Mouse (Mus musculus) ZHBTc4 (cell line): ENCODE measurements around the gene Csnk1d.

Experiments used
- DNase-seq: peaks from one replicate; pipeline ENCODE4 v3.0.0-alpha.2; 2011; ENCODE audit warnings: low read depth, low spot score

The Csnk1d gene

DNA sequence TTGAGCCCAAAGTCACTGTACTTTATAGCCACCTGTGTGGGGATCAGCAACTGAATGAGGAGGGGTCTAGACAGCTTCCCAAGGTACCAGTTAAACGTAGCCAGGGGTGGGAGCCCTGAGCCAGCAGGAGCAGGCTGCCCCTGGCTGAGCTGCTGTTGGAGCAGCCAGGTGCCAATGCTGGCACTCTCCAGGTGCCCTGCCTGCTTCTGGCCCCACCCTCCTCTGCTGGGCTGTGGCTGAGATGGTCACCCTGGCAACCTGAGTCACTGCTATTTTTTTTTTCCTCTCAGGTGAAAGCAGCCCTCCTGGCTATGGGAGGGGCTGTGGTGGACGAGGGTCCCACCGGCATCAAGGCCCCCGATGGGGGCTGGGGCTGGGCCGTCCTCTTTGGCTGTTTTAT lies 36.2 kb downstream of the Csnk1d start:
- DNase-seq: no peak

DNA sequence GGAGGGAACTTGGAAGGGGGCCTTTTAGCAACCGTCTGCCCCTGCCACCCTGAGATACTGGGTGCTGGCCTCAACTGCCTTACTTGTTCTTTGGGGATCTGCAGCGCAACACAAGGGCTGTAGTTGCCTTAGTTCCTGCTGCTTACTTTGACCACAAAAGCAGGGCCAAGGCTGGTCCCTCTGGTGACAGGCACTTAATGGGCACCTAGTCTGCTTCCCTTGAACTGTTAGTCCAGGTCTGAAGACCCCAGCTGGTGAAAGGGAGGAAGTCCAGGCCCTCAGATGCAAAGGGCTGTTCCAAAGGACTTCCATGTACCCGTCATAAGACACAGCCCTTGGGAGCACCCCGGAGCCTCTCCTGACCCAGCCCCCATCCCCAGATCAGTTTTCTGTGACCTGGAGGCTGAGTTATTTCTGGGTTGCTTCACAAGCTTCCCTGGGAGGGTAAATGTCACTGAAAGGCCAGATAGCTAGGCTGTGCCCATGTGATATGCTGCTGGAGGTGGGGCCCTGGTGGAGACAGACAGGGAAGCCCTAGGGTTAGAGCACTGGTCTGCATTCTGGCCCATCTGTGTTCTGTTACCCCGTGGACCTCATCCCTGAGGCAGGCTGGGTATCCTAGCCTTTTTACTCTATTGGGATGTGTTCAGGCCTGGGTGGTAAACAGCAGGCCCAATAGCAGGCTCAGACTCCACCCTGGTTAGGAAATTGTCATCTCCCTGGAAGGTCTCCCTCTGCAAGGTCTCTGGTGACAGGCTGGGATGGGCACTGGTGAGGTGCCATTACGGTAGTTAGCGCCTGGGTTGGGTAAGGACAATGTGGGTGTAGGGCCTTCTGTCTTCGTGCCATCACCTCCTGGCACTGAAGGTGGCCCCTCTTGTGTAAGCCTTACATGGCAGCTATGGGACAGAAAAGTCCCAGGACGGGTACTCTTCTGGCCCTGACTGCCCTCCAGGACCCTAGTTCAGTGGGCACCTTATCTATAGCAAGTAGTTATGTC lies 39.1 kb downstream of the Csnk1d start:
- DNase-seq: no peak

DNA sequence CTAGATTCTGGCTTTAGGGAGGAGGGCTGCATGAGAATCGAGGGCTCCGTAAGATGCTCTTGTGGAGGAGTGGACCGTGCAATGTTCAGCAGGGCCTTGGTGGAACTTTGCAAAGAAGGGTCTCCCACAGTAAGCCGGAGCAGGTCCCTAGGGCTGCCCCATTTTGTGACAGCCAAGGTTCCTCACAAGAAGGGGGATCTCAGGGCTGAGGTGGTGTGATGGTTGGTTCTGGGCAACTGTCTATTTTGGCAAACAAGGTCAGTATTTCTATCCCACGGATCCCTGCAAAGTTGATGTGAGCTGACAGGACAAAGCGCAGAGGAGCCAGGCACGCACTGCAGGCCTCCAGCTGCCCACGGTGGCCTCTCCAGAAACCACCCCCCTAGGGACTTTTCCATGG lies 39.9 kb downstream of the Csnk1d start:
- no peak for DNase-seq

DNA sequence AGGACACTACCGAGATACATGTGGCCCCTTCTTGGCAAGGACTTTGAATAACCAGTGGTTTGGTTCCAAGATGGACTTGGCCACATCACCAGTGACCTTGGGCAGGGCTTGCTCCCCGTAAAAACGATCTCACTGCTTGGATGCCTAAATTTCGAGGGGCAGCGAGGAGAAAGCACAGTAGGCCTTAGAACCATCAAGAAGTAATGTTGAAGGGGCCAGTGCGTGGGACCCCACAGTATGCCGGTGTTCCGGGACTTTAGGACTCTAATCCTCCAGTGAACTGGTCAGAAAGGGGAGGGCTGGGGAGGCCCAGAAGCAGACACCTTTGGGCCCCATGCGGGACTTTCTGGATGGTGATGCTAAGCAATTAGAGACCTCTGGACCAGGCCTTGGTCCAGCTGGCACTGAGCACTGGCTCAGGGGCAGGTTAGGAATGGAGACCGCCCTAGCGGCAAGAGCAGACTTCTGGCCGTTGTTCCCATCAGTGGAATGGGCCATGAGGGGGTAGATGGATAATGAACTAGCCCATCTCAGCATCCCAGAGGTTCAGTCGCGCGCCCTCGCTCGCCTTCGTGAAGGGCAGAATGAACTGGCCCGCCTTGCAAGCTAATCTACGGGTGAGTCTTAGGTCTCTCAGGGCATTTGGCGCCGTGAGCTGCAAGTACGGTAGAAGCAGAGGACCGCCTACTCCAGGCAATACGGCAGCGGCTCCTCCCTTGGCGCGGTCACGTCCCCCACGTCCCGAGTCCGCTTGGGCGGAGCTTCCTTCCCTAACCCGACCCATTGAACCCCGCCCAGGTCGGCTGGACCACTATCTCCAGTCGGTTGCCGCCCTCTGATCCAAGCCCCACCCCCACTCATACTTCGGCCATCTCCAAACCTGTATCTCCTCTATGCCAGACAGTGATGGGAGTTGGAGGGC lies 40.6 kb downstream of the Csnk1d start:
- DNase-seq: peak; percentile 98

DNA sequence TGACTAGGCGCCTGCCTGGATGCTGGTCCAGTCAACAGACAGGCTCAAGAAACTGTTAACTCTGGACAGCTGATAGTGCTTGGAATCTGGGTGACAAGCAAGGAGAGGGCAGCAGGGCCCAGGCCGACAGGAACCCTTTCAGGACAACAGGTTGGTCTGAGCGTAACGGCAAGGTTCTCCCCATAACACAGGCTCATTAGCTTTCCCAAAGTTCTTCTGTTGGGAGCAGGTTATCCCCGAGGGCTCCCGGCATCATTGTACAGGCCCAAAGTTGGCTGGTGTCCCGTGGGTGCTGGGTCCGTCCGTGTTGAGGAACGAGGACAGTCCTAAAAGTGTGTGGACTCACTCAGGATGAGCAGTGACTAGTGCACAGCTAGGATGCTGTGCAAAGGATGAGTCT lies 41.3 kb downstream of the Csnk1d start:
- DNase-seq: no peak

DNA sequence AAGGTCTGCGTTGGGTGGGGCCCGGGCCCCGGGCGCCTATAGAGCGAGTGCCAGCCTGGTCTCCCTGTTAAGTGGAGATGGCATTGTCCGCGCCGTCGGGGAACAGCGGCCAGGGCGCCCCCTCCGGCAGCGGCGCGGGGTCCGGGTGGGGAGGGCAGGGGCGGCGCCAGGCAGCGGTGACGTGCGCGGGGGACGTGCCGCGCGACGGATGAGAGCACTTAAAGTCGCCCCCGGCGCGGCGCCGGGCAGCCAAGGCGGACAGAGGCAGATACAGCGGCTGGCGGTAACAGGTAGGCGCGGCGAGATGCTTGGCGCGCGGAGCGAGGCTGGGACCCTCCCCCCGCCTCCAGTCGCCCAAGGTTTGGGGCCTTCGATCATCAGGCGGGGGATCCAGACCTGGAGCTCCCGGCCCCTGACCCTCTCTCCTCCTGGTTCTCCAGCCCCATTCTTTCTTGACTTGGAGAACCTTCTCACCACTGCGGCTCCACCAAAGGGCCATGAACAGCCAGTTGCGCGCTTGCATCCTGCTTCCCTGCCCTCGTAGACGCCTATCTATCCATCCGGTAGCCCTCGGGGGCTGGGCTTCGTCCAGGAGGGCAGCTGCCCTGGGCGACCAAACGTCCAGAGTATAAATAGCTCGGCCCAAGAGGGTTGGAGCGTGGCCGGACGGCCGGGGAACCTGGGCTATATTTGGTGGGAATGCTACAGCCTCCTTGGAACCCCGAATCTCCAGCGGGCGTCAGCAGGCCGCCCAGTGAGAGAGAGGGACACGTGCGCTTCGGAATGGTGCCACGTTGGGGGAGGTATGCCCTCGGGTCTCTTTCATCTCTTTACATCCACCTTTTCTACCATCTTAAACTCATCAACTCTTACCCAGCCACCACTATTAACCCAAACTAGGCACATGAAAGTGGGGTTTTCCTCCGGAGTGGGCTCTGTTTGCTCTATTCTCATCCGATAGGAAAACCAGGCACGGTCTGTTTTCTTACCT lies 42.0 kb downstream of the Csnk1d start:
- peak; percentile 75 for DNase-seq

DNA sequence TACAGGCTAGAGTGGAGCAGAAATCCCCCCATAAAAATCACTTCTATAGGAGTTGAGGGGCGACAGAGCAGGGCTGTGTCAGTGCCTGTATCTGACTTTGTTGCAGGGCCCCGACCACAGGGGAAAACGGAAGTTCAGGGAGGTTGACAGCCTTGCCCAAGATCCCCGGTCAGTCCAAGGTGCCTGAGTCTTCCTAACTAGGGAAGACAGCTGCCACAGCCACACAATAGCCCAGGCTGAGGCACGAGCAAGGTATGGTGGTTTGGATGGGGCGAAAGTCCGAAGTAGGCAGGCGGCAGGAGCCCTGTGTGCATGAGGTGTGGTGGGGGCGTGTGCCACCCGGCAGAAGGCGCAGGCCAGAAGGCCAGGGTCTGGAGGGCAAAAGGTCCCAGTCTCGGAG lies 42.8 kb downstream of the Csnk1d start, which contains the start of gene Slc16a3:
Slc16a3 (plus strand) TSS at position 153 of the 400 bp plus-strand sequence.
- no peak for DNase-seq

DNA sequence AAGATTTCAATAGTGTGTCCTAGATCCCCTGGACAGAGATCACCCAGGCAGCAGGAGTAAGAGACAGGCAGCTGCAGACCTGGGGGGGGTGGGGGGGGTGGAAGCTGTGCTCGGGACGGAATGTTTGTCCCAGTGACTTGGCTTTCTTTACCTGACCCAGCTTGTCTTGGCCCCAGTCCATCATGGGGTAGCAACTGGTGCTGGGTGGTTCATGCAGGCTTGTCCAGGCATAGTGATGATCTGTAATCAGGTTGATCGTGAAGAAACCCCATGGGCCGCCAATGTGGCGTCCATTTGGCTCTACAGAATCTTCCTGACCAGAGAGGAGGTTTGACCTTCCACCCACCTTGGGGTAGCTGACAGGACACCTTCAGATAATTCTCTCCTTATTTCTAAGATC lies 45.2 kb downstream of the Csnk1d start:
- no peak for DNase-seq

DNA sequence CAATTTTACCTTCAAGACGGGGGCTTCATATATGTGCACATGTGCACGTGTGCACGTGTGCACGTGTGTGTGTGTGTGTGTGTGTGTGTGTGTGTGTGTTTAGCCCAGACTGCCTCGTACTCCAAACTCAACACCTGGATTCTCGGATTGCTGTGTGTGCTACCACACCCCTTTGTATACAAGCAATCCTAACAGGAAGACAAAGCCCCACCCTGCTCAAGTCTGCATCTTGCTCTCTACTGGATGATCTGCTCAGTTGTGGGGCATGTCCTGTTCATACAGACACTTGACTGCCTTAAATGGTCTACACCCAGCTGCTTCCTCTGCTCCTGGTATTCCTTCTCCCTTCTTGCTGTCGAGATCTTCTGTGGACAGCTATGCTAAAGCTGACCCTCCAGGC lies 45.9 kb downstream of the Csnk1d start:
- no peak for DNase-seq

DNA sequence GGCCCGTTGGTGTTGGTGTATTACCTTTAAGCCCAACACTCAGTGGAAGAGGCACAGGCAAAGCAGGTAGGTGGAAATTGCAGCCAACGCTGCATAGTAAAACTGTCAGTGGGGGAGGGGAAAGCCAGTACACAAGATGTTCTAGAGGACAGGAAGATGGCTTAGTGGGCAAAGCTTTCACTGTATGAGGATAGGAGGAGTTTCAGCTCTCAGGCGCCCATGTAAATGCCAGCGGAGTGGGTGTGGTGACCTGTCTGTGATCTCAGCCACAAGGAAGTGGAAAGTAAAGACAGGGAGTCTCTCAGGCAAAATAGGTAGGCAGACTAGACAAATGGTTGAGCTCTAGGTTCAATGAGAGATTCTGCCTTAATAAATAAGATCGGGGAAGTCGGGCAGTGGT lies 50.2 kb downstream of the Csnk1d start:
- DNase-seq: no peak

DNA sequence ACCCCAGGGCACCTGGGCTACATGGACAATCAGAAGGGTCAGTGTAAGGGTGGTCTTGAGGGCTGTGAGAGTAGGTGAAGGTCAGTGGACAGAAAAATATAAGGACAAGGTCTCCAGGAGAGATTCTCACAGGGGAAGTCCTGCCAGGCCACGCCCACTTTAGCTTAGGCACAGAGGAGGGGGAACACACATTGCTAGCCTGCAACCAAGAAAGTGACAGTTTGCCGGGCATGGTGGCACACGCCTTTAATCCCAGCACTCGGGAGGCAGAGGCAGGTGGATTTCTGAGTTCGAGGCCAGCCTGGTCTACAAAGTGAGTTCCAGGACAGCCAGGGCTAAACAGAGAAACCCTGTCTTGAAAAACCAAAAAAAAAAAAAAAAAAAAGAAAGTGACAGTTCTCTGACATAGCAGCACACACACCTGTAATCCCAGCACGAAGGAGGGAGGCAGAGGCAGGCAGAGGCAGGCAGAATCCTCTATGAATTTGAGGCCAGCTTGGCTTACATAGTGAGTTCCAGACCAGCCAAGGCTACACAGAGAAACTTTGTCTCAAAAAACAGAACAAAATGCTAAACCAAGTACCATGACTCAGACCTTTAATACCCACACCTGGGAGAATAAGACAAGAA lies 51.3 kb downstream of the Csnk1d start:
- DNase-seq: no peak

DNA sequence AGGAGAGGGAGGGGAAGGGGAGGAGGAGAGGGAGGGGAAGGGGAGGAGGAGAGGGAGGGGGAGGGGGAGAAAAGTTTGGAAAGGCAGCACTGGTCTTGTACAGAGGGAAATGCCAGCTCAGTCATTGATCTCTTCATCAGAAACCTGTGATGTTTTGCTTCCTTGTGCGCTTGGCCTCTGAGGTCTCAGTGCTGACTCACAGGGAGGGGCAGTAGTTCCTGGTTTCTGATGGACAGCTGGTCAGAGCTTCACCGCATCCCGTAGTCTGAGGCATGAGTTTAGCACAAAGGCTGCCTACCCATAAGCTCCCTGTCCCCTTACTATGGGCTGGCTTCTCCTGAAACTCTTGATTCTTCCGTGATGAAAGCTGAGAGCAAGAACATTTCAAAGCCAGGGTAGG lies 52.3 kb downstream of the Csnk1d start:
- no peak for DNase-seq

DNA sequence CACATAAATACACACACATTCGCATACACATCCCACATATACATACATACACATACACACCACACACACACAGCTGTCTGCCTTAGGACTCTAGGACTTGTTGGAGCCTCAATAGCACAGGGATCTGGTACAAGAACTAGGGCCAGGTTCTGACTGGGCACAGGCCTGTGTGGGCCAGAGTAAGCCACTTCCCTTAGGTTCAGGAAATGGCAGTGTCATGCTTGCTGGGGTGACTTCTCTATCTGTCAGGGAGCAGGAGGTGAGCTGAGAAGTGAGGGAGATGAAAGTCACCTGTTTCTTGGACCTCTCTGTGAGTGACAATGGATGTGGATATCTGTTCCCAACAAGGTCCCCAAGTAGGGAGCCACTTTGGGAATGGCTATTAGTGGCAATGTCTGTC lies 53.2 kb downstream of the Csnk1d start:
- DNase-seq: no peak

DNA sequence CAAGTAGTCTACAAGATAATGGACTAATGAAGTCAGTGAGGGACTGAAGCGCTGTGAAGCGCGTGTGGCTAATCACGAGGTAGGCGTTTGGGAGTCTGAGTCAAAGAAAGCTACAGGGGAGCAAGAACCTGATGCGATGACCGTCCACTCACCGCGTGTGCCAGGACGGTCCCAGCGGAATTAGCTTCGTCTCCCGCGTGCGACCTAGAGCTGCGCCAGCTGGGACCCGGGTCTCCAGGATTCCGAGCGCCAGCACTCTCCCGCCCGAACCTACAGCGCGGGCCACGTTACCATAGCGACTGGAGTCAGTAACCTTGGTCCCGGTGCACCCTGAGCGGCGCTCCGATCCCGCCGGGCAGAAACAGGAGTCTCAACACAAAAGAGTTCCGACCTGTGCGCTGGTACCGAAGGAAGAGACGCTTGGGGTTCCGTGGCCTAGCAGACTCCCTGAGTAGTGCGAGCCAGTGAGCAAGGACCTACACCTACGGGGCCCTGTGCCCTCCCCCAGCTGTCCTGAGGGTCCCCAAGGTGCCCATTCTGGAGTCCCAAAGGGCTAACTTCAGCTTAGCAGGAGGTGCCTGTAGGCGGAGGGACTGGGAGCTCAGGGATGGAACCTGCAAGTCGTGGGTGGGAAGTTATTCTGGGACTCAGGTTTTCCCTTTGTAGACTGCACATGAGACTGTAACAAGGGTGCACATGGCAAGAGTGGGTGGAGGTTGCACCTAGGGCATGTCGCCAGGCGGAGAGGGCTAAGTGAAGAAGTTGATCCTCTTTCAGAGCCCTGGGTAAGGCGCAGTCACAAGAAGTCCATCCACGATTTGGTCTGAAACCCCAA lies 58.3 kb downstream of the Csnk1d start, which contains the start of gene Ccdc57:
Ccdc57 (minus strand) TSS at position 309 of the 835 bp plus-strand sequence.
- DNase-seq: peak; percentile 96

DNA sequence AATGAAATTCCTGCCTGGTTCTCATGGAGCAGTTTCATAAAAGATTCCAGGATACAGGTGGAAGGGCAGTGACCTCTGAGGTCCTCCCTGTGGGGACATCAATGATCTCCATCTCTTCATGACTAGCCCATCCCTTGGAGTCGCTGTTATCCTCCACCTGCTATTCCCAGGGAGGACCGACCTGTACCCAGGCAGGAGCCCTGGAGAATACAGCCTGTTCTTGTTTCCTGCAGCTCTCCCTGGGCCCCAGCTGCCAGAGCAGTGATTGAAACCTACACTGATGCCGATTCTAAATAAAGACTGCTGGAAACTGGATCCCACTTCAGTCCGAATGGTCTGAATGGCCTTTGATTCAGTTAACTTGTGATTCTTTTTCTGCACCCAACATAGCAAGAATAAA lies 59.7 kb downstream of the Csnk1d start:
- no peak for DNase-seq

DNA sequence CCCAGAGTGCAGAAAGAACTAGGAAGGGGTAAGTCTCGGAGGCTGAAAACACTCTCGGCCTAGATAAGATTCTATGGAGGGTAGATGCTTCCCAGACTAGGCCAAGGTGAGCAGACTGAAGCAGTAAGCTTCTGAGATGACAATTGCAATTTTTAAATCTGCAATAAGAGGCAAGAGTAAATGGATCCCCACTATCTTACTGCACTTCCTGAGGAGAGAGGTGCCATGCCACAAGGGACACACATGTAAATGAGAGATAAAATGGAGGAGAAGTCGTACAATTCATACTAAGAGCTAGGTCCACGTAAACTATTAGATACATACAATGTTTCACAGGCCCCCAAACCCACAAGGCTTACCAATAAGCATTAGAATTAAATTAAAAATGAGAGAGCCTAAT lies 62.7 kb downstream of the Csnk1d start:
- no peak for DNase-seq

DNA sequence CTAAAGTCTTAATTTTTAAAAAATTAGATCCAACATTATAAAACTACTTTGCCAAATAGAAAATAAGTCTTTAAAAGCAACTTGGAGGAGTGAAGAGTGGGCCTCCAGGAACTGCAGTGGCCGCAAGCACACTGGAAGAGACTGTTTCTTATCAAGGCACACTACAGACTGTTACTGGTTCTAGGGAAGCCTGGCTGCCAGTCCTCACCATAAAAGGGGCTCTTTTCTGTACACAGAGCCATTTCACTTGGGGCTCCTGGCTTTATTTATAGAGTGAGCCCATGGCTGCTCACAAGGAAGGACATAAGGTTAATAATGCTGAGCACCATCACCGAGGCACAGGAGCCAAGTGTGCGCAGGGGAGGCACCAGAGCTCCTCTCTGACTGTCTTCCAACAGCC lies 68.6 kb downstream of the Csnk1d start:
- no peak for DNase-seq

DNA sequence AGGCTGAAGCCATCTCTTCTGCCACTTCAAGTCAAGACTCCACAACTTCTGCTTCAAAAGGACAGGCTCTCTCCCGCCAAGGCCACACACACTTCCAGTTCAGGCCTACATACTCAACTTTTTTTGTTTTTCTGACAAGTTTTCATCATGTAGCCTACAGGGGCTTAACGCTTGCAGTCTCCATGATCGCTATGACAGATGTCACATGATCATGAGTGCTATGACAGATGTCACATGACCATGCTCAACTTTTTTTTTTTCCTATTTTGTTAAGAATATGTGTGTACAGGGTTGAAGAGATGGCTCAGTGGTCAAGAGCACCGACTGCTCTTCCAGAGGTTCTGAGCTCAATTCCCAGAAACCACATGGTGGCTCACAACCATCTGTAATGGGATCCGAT lies 73.4 kb downstream of the Csnk1d start:
- DNase-seq: no peak

DNA sequence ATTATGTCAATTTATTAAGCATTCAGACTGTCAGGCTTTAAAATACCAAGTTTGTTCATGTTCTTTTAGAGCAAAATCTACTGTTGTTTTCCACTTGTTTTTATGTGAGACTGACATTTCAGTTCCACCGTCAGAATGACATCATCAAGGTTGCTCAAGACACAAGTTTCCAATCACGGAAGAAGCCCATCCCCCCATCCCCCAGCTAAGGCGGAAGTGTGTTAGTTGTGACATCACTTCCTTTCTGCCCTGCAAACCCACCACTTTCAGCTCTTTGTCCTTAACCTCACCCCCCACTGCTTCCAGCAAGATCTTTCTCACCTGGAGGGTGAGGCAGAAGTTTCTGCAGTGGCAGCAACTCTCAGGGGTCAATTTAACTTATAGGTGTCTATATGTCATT lies 74.7 kb downstream of the Csnk1d start:
- DNase-seq: peak; percentile 67

DNA sequence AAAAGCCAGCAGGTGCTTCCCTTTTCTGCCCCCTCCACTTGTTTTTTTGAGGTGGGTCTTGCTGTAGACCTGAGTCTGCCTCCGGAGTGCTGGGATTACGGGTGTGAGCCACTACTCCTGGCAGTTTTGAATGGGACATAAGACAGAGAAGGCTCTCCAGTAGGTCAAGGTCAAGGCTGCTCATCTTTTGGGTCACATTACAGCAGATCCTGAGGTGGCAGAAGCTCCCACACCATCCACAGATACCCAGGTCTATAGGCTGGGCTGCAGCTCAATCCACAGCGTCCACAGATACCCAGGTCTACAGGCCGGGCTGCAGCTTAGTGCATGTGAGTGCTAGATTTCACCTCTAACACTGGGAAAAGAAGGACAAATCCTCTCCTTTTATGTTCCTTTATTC lies 77.3 kb downstream of the Csnk1d start:
- DNase-seq: no peak
